Mouse (Mus musculus): ENCODE results near the gene Cmtm2b. TPM values are rescaled to one million over a fixed set of nuclear protein-coding genes. Genes with fewer than 3 reads are reported as not detected.

Cmtm2b gene
- polyA plus RNA-seq, 1 experiment from 2014 or later: not detected

DNA sequence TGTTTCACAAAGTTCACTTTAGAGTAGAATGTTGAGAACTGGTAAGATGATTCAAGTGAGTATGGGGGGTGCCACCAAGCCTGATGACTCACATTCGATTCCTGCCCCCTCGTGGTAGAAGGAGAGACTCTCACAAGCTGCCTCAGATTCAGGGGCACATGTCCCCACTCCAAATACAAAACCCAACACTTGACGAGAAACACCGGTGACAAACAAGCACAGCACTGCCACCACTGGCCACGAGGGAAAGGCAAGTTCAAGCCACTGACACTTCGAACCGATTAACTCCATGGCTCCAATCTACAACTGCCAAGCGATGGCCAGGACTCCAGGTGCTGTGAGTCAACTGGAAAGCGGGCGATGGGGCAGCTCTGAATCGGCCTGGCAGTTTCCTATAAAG, 51.7 kb downstream of the Cmtm2b start:
- H3K27ac ChIP-seq (replicated peaks): no peak overlapping the region
- WGBS: 89% methylated on average over 11 of the region's 11 CpGs

DNA sequence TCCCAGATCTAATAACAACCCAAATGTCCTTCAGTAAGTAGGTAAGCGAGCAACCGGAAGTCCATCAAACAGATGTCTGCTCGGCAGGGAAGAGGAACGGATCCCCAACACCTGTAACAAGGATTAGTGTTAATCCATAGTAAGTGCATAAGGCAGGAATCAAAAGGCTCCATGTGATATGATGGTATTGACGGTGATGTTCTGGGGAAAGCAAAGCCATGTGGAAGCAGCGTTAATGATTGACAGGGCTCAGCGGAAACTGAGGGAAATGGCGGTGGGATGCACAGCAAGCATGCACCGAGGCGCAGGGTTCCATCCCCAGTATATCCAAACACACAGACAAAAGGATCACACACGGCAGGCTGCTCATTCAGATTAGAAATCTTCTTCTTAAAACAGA, 52.2 kb downstream of the Cmtm2b start:
- ATAC-seq (replicated peaks): no peak
- Histone ChIP-seq H3K27me3 (no peaks in the 10 kb centered on the region), H3K9me3 (no peaks in the 10 kb centered on the region), H3K9ac (replicated peaks) (no peak overlapping the region), H3K4me3 (no peak overlapping the region), H3K4me1 (peaks cover 29% of the 10 kb centered on the region), H3K4me2 (replicated peaks) (no peak overlapping the region), H3K27ac (replicated peaks) (no peak overlapping the region), H3K36me3 (no peaks in the 10 kb centered on the region)
- 58% methylated on average over 11 of the region's 11 CpGs for WGBS

More for the DNA sequence above, 51.7 kb downstream of the Cmtm2b start:
- ATAC-seq (replicated peaks): no peak
- Histone ChIP-seq H3K36me3 (no peaks in the 10 kb centered on the region), H3K27me3 (no peaks in the 10 kb centered on the region), H3K9me3 (no peaks in the 10 kb centered on the region), H3K9ac (replicated peaks) (no peak overlapping the region), H3K4me2 (replicated peaks) (no peak overlapping the region), H3K4me1 (peaks cover 28% of the 10 kb centered on the region), H3K4me3 (no peak overlapping the region)

DNA sequence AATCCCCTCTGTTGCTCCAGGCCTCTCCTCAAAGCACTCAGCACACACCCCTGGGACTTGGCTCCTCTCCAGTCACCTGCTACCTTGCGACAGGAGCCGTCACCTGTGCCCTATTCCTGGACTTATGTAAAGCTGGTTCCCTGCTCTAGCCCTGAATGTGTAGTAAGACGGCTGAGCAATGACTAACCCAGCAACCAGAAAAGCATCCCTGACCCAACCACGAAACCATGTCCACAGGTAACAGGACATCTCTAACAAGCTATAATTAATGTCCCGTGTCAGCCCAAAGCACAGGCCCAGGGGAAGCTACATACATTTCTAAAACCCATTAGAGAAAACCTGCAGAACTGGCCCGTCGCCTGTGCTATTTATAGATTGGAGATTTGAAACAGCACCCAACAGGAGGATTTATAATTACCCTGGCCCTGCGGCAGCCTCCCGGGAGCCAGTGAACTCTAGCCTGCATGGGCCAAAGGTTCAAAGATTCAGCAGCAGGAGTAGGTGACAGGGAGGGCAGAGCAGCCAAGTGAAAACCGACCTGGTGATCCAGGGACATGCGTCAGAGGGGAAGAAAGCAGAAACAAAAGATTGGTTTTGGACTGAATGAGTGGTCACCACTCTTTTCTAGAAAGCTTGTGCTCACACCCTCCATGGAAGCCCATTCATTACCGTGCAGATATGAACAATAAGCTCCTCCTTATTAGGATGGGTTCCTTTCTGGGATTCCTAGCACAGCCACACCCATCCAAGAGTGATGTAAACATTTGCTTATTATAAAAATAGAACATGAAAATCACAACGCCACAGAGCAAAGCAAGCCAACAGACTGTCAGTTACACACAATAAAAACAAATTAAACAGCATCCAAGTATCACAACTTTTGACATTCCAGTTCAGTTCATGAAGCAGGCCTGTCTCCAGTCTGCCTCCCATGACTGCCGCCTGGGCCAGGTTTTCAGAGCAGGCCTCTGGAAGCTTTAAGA, 53.1 kb downstream of the Cmtm2b start:
- H3K9me3 ChIP-seq: no peaks in the 10 kb centered on the region
- H3K4me2 ChIP-seq (replicated peaks): no peak overlapping the region
- no peaks in the 10 kb centered on the region for H3K27me3 ChIP-seq
- WGBS: 33% methylated on average over 14 of the region's 14 CpGs
- ATAC-seq (replicated peaks): 0 out of 2 replicates have a peak, but pooled peaks have one; percentile 36
- no peak overlapping the region for H3K9ac ChIP-seq (replicated peaks)
- H3K27ac ChIP-seq (replicated peaks): peak overlapping the region; percentile 14
- H3K36me3 ChIP-seq: no peaks in the 10 kb centered on the region
- peaks cover 23% of the 10 kb centered on the region for H3K4me1 ChIP-seq
- H3K4me3 ChIP-seq: no peak overlapping the region

DNA sequence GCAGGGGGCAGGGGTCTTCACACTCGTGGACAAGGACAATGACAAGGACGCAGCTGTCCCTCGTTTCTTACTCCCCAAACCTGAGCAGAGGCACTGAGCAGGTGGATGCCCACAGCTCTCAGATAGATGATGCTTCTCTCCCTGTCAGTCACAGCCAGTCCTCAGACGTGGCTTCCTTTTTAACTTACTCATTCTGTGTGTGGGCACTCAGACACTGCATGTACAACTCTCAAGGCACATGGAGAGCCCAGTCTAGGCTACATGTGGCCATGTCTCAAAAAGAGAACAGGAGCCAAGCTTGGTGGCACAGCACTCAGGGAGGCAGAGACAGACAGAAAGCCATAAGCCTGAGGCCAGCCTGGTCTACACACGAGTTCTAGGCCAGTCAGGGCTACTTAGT, 53.9 kb downstream of the Cmtm2b start:
- ATAC-seq (replicated peaks): 0 out of 2 replicates have a peak, but pooled peaks have one; percentile 17
- Histone ChIP-seq H3K9ac (replicated peaks) (no peak overlapping the region), H3K36me3 (no peaks in the 10 kb centered on the region), H3K27me3 (no peaks in the 10 kb centered on the region), H3K4me3 (no peak overlapping the region), H3K4me1 (peaks cover 23% of the 10 kb centered on the region), H3K4me2 (replicated peaks) (no peak overlapping the region), H3K27ac (replicated peaks) (no peak overlapping the region), H3K9me3 (no peaks in the 10 kb centered on the region)
- 53% methylated on average over 5 of the region's 5 CpGs for WGBS

DNA sequence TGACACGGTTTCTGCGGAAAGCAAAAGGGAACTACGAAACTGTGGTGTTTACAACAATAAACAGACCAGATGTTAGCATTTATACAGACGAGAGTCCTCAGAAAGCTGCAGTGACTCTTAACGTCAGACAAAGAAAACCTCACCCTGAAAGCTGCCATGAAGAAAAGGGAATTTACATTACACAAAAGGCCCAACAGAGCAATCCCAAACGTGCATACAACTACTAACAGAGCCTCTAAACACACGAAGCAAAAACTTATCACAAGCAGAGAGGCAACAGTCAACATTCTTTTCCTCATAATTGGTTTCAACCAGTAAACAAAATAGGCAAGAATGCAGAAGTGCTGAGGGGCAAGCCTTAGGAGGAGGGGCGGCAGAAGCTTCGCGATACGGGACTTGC, 54.6 kb downstream of the Cmtm2b start:
- no peaks in the 10 kb centered on the region for H3K36me3 ChIP-seq
- 25% methylated on average over 11 of the region's 11 CpGs for WGBS
- no peak overlapping the region for H3K4me2 ChIP-seq (replicated peaks)
- no peaks in the 10 kb centered on the region for H3K27me3 ChIP-seq
- H3K9me3 ChIP-seq: no peaks in the 10 kb centered on the region
- peaks cover 23% of the 10 kb centered on the region for H3K4me1 ChIP-seq
- H3K4me3 ChIP-seq: no peak overlapping the region
- no peak overlapping the region for H3K27ac ChIP-seq (replicated peaks)
- H3K9ac ChIP-seq (replicated peaks): no peak overlapping the region
- no peak for ATAC-seq (replicated peaks)

DNA sequence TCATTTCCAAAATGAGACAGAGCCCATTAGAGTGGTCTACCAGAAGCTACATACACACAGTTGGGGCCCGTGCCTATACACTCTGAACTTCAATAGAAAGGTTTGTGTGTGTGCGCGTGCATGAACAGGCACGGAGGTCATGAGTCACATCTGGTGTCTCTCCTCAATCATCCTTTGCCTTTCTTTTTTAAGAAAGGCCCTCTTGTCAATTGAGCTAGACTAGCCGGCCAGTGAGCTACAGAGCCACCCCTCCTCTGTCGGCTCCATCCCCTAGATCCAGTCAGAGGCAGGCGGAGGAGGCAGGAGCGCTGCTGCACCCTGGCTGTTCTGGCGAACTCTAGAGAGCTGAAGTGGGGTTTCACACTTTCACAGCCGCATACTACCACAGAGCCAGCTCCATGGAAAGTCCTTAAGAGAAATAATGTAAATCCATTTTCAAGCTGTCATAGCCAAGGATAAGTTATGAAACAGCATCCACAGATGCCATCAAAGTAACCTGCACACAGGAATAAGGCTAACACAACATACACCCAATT, 57.3 kb downstream of the Cmtm2b start:
- no peaks in the 10 kb centered on the region for H3K27me3 ChIP-seq
- no peak overlapping the region for H3K9ac ChIP-seq (replicated peaks)
- H3K27ac ChIP-seq (replicated peaks): no peak overlapping the region
- 65% methylated on average over 10 of the region's 10 CpGs for WGBS
- ATAC-seq (replicated peaks): no peak
- peaks cover 22% of the 10 kb centered on the region for H3K4me1 ChIP-seq
- H3K36me3 ChIP-seq: no peaks in the 10 kb centered on the region
- H3K9me3 ChIP-seq: no peaks in the 10 kb centered on the region
- H3K4me3 ChIP-seq: no peak overlapping the region
- H3K4me2 ChIP-seq (replicated peaks): no peak overlapping the region

DNA sequence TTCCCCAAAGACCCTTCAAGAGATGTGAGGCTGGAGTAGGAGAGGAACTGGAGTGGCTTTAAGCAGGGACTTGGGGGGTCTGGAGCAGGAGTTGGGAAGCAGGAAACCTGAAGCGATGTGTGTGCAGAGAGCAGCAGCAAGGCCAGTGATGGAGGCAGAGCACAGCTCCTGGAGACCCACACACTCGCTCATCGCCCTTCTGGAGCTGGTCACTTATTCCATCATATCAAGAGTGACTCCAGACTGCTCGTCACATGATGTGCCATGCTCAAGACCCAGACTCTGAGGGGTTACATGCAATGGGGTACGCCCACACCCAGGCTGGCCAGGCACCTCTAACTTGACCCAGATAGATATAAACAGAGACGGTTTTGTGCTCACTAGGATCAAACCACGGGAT, 58.2 kb downstream of the Cmtm2b start:
- H3K4me2 ChIP-seq (replicated peaks): no peak overlapping the region
- H3K4me1 ChIP-seq: peaks cover 16% of the 10 kb centered on the region
- ATAC-seq (replicated peaks): no peak
- 91% methylated on average over 7 of the region's 7 CpGs for whole genome bisulfite sequencing
- no peaks in the 10 kb centered on the region for H3K36me3 ChIP-seq
- H3K4me3 ChIP-seq: no peak overlapping the region
- H3K27ac ChIP-seq (replicated peaks): no peak overlapping the region
- H3K27me3 ChIP-seq: no peaks in the 10 kb centered on the region
- H3K9me3 ChIP-seq: no peaks in the 10 kb centered on the region
- no peak overlapping the region for H3K9ac ChIP-seq (replicated peaks)

Other genes with a start within 250 kb of the Cmtm2b start
- 9.0 and 9.3 TPM in 2 replicates for gene Cdh5, start 220.6 kb upstream of the Cmtm2b start, polyA plus RNA-seq (2015; fragmentation: Nextera tagmentation; extraction: Ambion mirVana)
- 2.1 and 2.2 TPM in 2 replicates for gene Bean1, start 151.8 kb upstream of the Cmtm2b start, polyA plus RNA-seq (2015; fragmentation: Nextera tagmentation; extraction: Ambion mirVana)
- 46.8 and 50.8 TPM in 2 replicates for gene Tk2, start 73.7 kb upstream of the Cmtm2b start, polyA plus RNA-seq (2015; fragmentation: Nextera tagmentation; extraction: Ambion mirVana)
- 31.9 and 37.6 TPM in 2 replicates for gene Cklf, start 71.4 kb upstream of the Cmtm2b start, polyA plus RNA-seq (2015; fragmentation: Nextera tagmentation; extraction: Ambion mirVana)
- not detected in 2 replicates for gene Cmtm2a, start 29.0 kb upstream of the Cmtm2b start, polyA plus RNA-seq (2015; fragmentation: Nextera tagmentation; extraction: Ambion mirVana)
- gene Gm45711, start 12.1 kb upstream of the Cmtm2b start, polyA plus RNA-seq (2015; fragmentation: Nextera tagmentation; extraction: Ambion mirVana): not detected in 2 replicates
- not detected in 2 replicates for gene Cmtm1, start 12.1 kb upstream of the Cmtm2b start, polyA plus RNA-seq (2015; fragmentation: Nextera tagmentation; extraction: Ambion mirVana)
- not detected in 2 replicates for gene Gm11020, start 663 bp upstream of the Cmtm2b start, polyA plus RNA-seq (2015; fragmentation: Nextera tagmentation; extraction: Ambion mirVana)
- 32.7 and 34.3 TPM in 2 replicates for gene Cmtm3, start 17.2 kb downstream of the Cmtm2b start, polyA plus RNA-seq (2015; fragmentation: Nextera tagmentation; extraction: Ambion mirVana)
- gene Cmtm4, start 73.6 kb downstream of the Cmtm2b start, polyA plus RNA-seq (2015; fragmentation: Nextera tagmentation; extraction: Ambion mirVana): 2.6 and 2.9 TPM in 2 replicates
- gene Dync1li2, start 120.8 kb downstream of the Cmtm2b start, polyA plus RNA-seq (2015; fragmentation: Nextera tagmentation; extraction: Ambion mirVana): 124 and 128 TPM in 2 replicates
- gene Terb1, start 187.7 kb downstream of the Cmtm2b start, polyA plus RNA-seq (2015; fragmentation: Nextera tagmentation; extraction: Ambion mirVana): 0.17 and 0.19 TPM in 2 replicates
- 116 and 124 TPM in 2 replicates for gene Nae1, start 212.4 kb downstream of the Cmtm2b start, polyA plus RNA-seq (2015; fragmentation: Nextera tagmentation; extraction: Ambion mirVana)
- 1.7 and 2.0 TPM in 2 replicates for gene Car7, start 212.5 kb downstream of the Cmtm2b start, polyA plus RNA-seq (2015; fragmentation: Nextera tagmentation; extraction: Ambion mirVana)